Mouse (Mus musculus) hindbrain, embryonic 13.5 days (tissue): ENCODE measurements around the gene Stac. TPM values are rescaled to one million over a fixed set of nuclear protein-coding genes. Genes with fewer than 3 reads are reported as not detected.

Experiments used
- ATAC-seq: fragments of 200-750 bp; cut with Nextera tagmentation; 2 replicates; pipeline ENCODE4 v1.8.0; 2017; ENCODE audit warnings: moderate TSS enrichment; ENCODE audit not compliant: low FRiP score
- H3K27ac ChIP-seq: fragments of 300-500 bp; sonication (generic); 2 replicates; pipeline ENCODE4 v1.5.1; 2015; ENCODE audit warnings: inconsistent platforms, mild to moderate bottlenecking, moderate library complexity
- H3K27me3 ChIP-seq: fragments of 300-500 bp; sonication (generic); 2 replicates; pipeline ENCODE4 v1.6.1; 2015; ENCODE audit warnings: mild to moderate bottlenecking, inconsistent platforms
- H3K36me3 ChIP-seq: fragments of 300-500 bp; sonication (generic); 2 replicates; pipeline ENCODE4 v1.6.1; 2015; ENCODE audit warnings: mild to moderate bottlenecking, inconsistent platforms
- H3K4me1 ChIP-seq: fragments of 300-500 bp; sonication (generic); replicated peaks from 2 replicates; pipeline ENCODE4 v1.6.1; 2015; ENCODE audit warnings: inconsistent platforms
- H3K4me2 ChIP-seq: fragments of 300-500 bp; sonication (generic); 2 replicates; pipeline ENCODE4 v1.6.1; 2015; ENCODE audit warnings: inconsistent platforms, mild to moderate bottlenecking, moderate library complexity
- H3K4me3 ChIP-seq: fragments of 300-500 bp; sonication (generic); 2 replicates; pipeline ENCODE4 v1.5.1; 2015; ENCODE audit warnings: mild to moderate bottlenecking, inconsistent platforms
- H3K9ac ChIP-seq: fragments of 300-500 bp; sonication (generic); 2 replicates; pipeline ENCODE4 v1.6.1; 2015; ENCODE audit warnings: mild to moderate bottlenecking, inconsistent platforms
- H3K9me3 ChIP-seq: fragments of 300-500 bp; sonication (generic); 2 replicates; pipeline ENCODE4 v1.6.1; 2016; ENCODE audit warnings: inconsistent platforms
- WGBS: fragments of 180-500 bp; shearing (Covaris S2); methylation state at CpG from one replicate; pipeline ENCODE4 v1.1.7; 2015; 5-methylcytosine and 5-hydroxymethylcytosine counted together
- polyA plus RNA-seq: library from polyadenylated mRNA; unstranded; fragments of >200 nt; fragmentation: Nextera tagmentation; extraction: Ambion mirVana; gene quantifications from 2 replicates; pipeline ENCODE4 v1.2.1, GENCODE M21; 2015

The Stac gene
- polyA plus RNA-seq, 1 experiment from 2014 or later, result 3.7 TPM

GRCm38 (mm10) chr9:111535445-111536064, 154.6 kb downstream of the Stac start:
- no peak overlapping the region for H3K4me3 ChIP-seq
- no peak overlapping the region for H3K4me2 ChIP-seq
- H3K36me3 ChIP-seq, result no peaks in the 10 kb centered on the region
- no peaks in the 10 kb centered on the region for H3K9me3 ChIP-seq
- 0 out of 2 replicates have a peak, but pooled peaks have one; percentile 43 for ATAC-seq
- peaks cover 3% of the 10 kb centered on the region; the same call in 1 of the 2 replicates for H3K4me1 ChIP-seq
- 65% methylated on average over 8 of the region's 8 CpGs for WGBS
- no peak overlapping the region for H3K9ac ChIP-seq
- H3K27me3 ChIP-seq, result no peaks in the 10 kb centered on the region
- H3K27ac ChIP-seq, result no peak overlapping the region

- Histone ChIP-seq H3K27me3 (no peaks in the 10 kb centered on the region), H3K9me3 (no peaks in the 10 kb centered on the region), H3K36me3 (no peaks in the 10 kb centered on the region), H3K27ac (no peak overlapping the region), H3K4me2 (no peak overlapping the region), H3K4me1 (peaks cover 3% of the 10 kb centered on the region; the same call in 1 of the 2 replicates), H3K9ac (no peak overlapping the region), H3K4me3 (no peak overlapping the region)
- 52% methylated on average over 7 of the region's 7 CpGs for WGBS
- no peak for ATAC-seq
Measured at GRCm38 (mm10) chr9:111534744-111535423, 155.3 kb downstream of the Stac start.

GRCm38 (mm10) chr9:111523871-111524270, 166.3 kb downstream of the Stac start:
- Histone ChIP-seq H3K4me2 (no peak overlapping the region), H3K9ac (no peak overlapping the region), H3K27me3 (no peaks in the 10 kb centered on the region), H3K4me3 (no peak overlapping the region), H3K27ac (no peak overlapping the region), H3K9me3 (0 out of 2 replicates have a peak, but pooled peaks cover 3% of the 10 kb centered on the region), H3K4me1 (no peaks in the 10 kb centered on the region), H3K36me3 (no peaks in the 10 kb centered on the region)
- no peak for ATAC-seq
- WGBS, result 97% methylated on average over 3 of the region's 3 CpGs

GRCm38 (mm10) chr9:111523111-111523510, 167.0 kb downstream of the Stac start:
- 94% methylated on average over 11 of the region's 11 CpGs for WGBS
- no peaks in the 10 kb centered on the region for H3K4me1 ChIP-seq
- no peaks in the 10 kb centered on the region for H3K27me3 ChIP-seq
- no peak overlapping the region for H3K4me3 ChIP-seq
- no peak for ATAC-seq
- no peak overlapping the region for H3K9ac ChIP-seq
- H3K9me3 ChIP-seq, result 0 out of 2 replicates have a peak, but pooled peaks cover 3% of the 10 kb centered on the region
- no peak overlapping the region for H3K27ac ChIP-seq
- no peaks in the 10 kb centered on the region for H3K36me3 ChIP-seq
- H3K4me2 ChIP-seq, result no peak overlapping the region

GRCm38 (mm10) chr9:111522226-111522625, 167.9 kb downstream of the Stac start:
- no peak overlapping the region for H3K27ac ChIP-seq
- no peaks in the 10 kb centered on the region for H3K4me1 ChIP-seq
- no peaks in the 10 kb centered on the region for H3K27me3 ChIP-seq
- H3K9ac ChIP-seq, result no peak overlapping the region
- no peaks in the 10 kb centered on the region for H3K36me3 ChIP-seq
- 92% methylated on average over 7 of the region's 7 CpGs for WGBS
- no peak for ATAC-seq
- no peak overlapping the region for H3K4me3 ChIP-seq
- 0 out of 2 replicates have a peak, but pooled peaks cover 3% of the 10 kb centered on the region for H3K9me3 ChIP-seq
- no peak overlapping the region for H3K4me2 ChIP-seq

GRCm38 (mm10) chr9:111515536-111515935, 174.6 kb downstream of the Stac start:
- Histone ChIP-seq H3K27ac (no peak overlapping the region), H3K27me3 (no peaks in the 10 kb centered on the region), H3K36me3 (no peaks in the 10 kb centered on the region), H3K9ac (no peak overlapping the region), H3K9me3 (no peaks in the 10 kb centered on the region), H3K4me3 (no peak overlapping the region), H3K4me1 (0 out of 2 replicates have a peak, but pooled peaks cover 4% of the 10 kb centered on the region), H3K4me2 (no peak overlapping the region)
- 92% methylated on average over 3 of the region's 3 CpGs for WGBS
- ATAC-seq, result no peak

GRCm38 (mm10) chr9:111514586-111515473, 175.3 kb downstream of the Stac start:
- H3K9me3 ChIP-seq, result no peaks in the 10 kb centered on the region
- no peak overlapping the region for H3K27ac ChIP-seq
- H3K4me1 ChIP-seq, result 0 out of 2 replicates have a peak, but pooled peaks cover 4% of the 10 kb centered on the region
- H3K36me3 ChIP-seq, result no peaks in the 10 kb centered on the region
- no peak overlapping the region for H3K4me3 ChIP-seq
- H3K27me3 ChIP-seq, result no peaks in the 10 kb centered on the region
- ATAC-seq, result no peak
- H3K4me2 ChIP-seq, result no peak overlapping the region
- H3K9ac ChIP-seq, result no peak overlapping the region
- 65% methylated on average over 15 of the region's 15 CpGs for WGBS
